Mouse (Mus musculus) CH12F3 (cell line): Measurements from ENCODE around the gene Gm4070.
"Not testable (repeated sequence)": the region's sequence is repeated elsewhere in the genome, so short reads cannot be mapped to it uniquely, and the experiment has no call there.

Source experiments
- in situ Hi-C: fragments of 300-500 bp; cut with MboI; formaldehyde crosslinking; loops from 2 replicates; pipeline ENCODE4 v1.14.3; 2020; ENCODE audit warnings: low sequenced_read_pairs

The Gm4070 gene

GRCm38 (mm10) chr7:105953812-105954211 lies at the start of gene Gm4070:
Gene Gm4070, minus strand, starts transcription at chr7:105953967.
- in situ Hi-C loops = not testable (repeated sequence)

GRCm38 (mm10) chr7:105954540-105954939 lies 773 bp upstream of the Gm4070 start:
- in situ Hi-C loops = not testable (repeated sequence)

- in situ Hi-C loops = not testable (repeated sequence)
These were observed 1.4 kb downstream of the Gm4070 start for GRCm38 (mm10) chr7:105952408-105952807.

GRCm38 (mm10) chr7:105945238-105945637 lies 8.5 kb downstream of the Gm4070 start:
- in situ Hi-C loops = not testable (repeated sequence)

- in situ Hi-C loops = not testable (repeated sequence)
These were observed 21.6 kb downstream of the Gm4070 start for GRCm38 (mm10) chr7:105932132-105932531.

GRCm38 (mm10) chr7:105883588-105884336 lies 70.0 kb downstream of the Gm4070 start:
- in situ Hi-C loops = not testable (repeated sequence)

GRCm38 (mm10) chr7:105879717-105880484 lies 73.9 kb downstream of the Gm4070 start:
- in situ Hi-C loops = not testable (repeated sequence)

GRCm38 (mm10) chr7:105855718-105856560 lies 97.8 kb downstream of the Gm4070 start:
- in situ Hi-C loops = not testable (repeated sequence)
